Mouse (Mus musculus) midbrain, postnatal 0 days (tissue): ENCODE results near the gene Olfr2. TPM values are rescaled to one million over a fixed set of nuclear protein-coding genes. Genes with fewer than 3 reads are reported as not detected.

Experiments
- ATAC-seq: fragments of 200-750 bp; cut with Nextera tagmentation; 2 replicates; pipeline ENCODE4 v1.8.0; 2017; ENCODE audit warnings: moderate number of reproducible peaks, mild to moderate bottlenecking, moderate TSS enrichment, moderate library complexity; ENCODE audit not compliant: low FRiP score
- DNase-seq: peaks from one replicate; pipeline ENCODE4 v3.0.0-alpha.2; 2015; ENCODE audit warnings: low spot score
- H3K27ac ChIP-seq: fragments of 300-500 bp; sonication (generic); 2 replicates; pipeline ENCODE4 v1.5.1; 2014; ENCODE audit warnings: low read depth, mild to moderate bottlenecking, low read length, mixed read lengths
- H3K27me3 ChIP-seq: fragments of 300-500 bp; sonication (generic); 2 replicates; pipeline ENCODE4 v1.6.1; 2014; ENCODE audit warnings: low read length, control low read depth, mixed read lengths; ENCODE audit not compliant: insufficient read depth
- H3K36me3 ChIP-seq: fragments of 300-500 bp; sonication (generic); 2 replicates; pipeline ENCODE4 v1.6.1; 2014; ENCODE audit warnings: low read length, control low read depth, mixed read lengths; ENCODE audit not compliant: insufficient read depth
- H3K4me1 ChIP-seq: fragments of 300-500 bp; sonication (generic); 2 replicates; pipeline ENCODE4 v1.6.1; 2014; ENCODE audit warnings: mild to moderate bottlenecking, control low read depth, antibody characterized with exemption, low read length, mixed read lengths; ENCODE audit not compliant: insufficient read depth
- H3K4me2 ChIP-seq: fragments of 300-500 bp; sonication (generic); 2 replicates; pipeline ENCODE4 v1.6.1; 2014; ENCODE audit warnings: low read depth, mild to moderate bottlenecking, low read length, mixed read lengths; ENCODE audit not compliant: poor library complexity, severe bottlenecking
- H3K4me3 ChIP-seq: fragments of 300-500 bp; sonication (generic); 2 replicates; pipeline ENCODE4 v1.5.1; 2014; ENCODE audit warnings: low read depth, mild to moderate bottlenecking, low read length, moderate library complexity
- H3K9ac ChIP-seq: fragments of 300-500 bp; sonication (generic); replicated peaks from 2 replicates; pipeline ENCODE4 v1.6.1; 2014; ENCODE audit warnings: mild to moderate bottlenecking, low read length, moderate library complexity, mixed read lengths; ENCODE audit not compliant: poor library complexity, severe bottlenecking
- H3K9me3 ChIP-seq: fragments of 300-500 bp; sonication (generic); 2 replicates; pipeline ENCODE4 v1.6.1; 2016; ENCODE audit warnings: low read length, control low read depth
- CTCF ChIP-seq: IDR thresholded peaks from 2 replicates; pipeline ENCODE4 v1.5.1; 2016; ENCODE audit warnings: antibody characterized with exemption, mild to moderate bottlenecking
- WGBS: fragments of 180-500 bp; shearing (Covaris S2); extraction: QIAGEN DNeasy Blood & Tissue Kit; methylation state at CpG from one replicate; pipeline ENCODE4 v1.1.7; 2014; 5-methylcytosine and 5-hydroxymethylcytosine counted together
- polyA plus RNA-seq: library from polyadenylated mRNA; unstranded; fragments of >200 nt; fragmentation: Nextera tagmentation; extraction: Ambion mirVana; gene quantifications from 2 replicates; pipeline ENCODE4 v1.2.1, GENCODE M21; 2015
- total RNA-seq: library from RNA; depleted of rRNA; stranded (reverse); fragments of >200 nt; gene quantifications from 2 replicates; pipeline ENCODE4 v1.2.3, GENCODE M21; 2014; rRNA removed

Olfr2 gene
- total RNA-seq (not detected in 2 replicates), polyA plus RNA-seq (not detected in 2 replicates)

- DNase-seq, result no peak
- Histone ChIP-seq H3K9ac (no peak within 1 kb of the TSS), H3K4me1 (no peaks in the 10 kb centered on the region), H3K9me3 (0 out of 2 replicates have a peak, but pooled peaks cover 5% of the 10 kb centered on the region), H3K36me3 (no peaks in the 10 kb centered on the region), H3K4me2 (no peak within 1 kb of the TSS), H3K27ac (no peak within 1 kb of the TSS), H3K4me3 (no peak within 1 kb of the TSS), H3K27me3 (no peaks in the 10 kb centered on the region)
- WGBS, result 55% methylated on average over 1 of the region's 1 CpGs
- ATAC-seq, result no peak
- no peak for TF ChIP-seq CTCF
Measured at GRCm38 (mm10) chr7:107005972-107006371, at the start of gene Olfr2. Gene Olfr2, minus strand, starts transcription at chr7:107006072.

- TF ChIP-seq CTCF, result no peak
- 33% methylated on average over 3 of the region's 3 CpGs for WGBS
- Histone ChIP-seq H3K27ac (no peak overlapping the region), H3K9ac (no peak overlapping the region), H3K27me3 (no peaks in the 10 kb centered on the region), H3K36me3 (no peaks in the 10 kb centered on the region), H3K4me2 (no peak overlapping the region), H3K9me3 (no peaks in the 10 kb centered on the region), H3K4me3 (no peak overlapping the region), H3K4me1 (no peaks in the 10 kb centered on the region)
- DNase-seq (peak; percentile 1), ATAC-seq (no peak)
Measured at GRCm38 (mm10) chr7:107047578-107047977, 41.7 kb upstream of the Olfr2 start.

- H3K4me3 ChIP-seq, result no peak overlapping the region
- no peaks in the 10 kb centered on the region for H3K4me1 ChIP-seq
- H3K36me3 ChIP-seq, result no peaks in the 10 kb centered on the region
- H3K27me3 ChIP-seq, result no peaks in the 10 kb centered on the region
- no peak overlapping the region for H3K27ac ChIP-seq
- TF ChIP-seq CTCF, result peak; percentile 83
- H3K9ac ChIP-seq, result no peak overlapping the region
- 5% methylated on average over 5 of the region's 5 CpGs for WGBS
- DNase-seq (peak; percentile 74), ATAC-seq (peak; percentile 78)
- H3K9me3 ChIP-seq, result no peaks in the 10 kb centered on the region
- no peak overlapping the region for H3K4me2 ChIP-seq
Measured at GRCm38 (mm10) chr7:107045833-107046232, 40.0 kb upstream of the Olfr2 start.

- H3K9me3 ChIP-seq, result no peaks in the 10 kb centered on the region
- no peaks in the 10 kb centered on the region for H3K4me1 ChIP-seq
- H3K36me3 ChIP-seq, result no peaks in the 10 kb centered on the region
- no peak overlapping the region for H3K4me3 ChIP-seq
- no peak for TF ChIP-seq CTCF
- no peak overlapping the region for H3K27ac ChIP-seq
- no peak overlapping the region for H3K9ac ChIP-seq
- no peak overlapping the region for H3K4me2 ChIP-seq
- WGBS, result 86% methylated on average over 1 of the region's 1 CpGs
- ATAC-seq, result no peak
- DNase-seq, result no peak
- H3K27me3 ChIP-seq, result no peaks in the 10 kb centered on the region
Measured at GRCm38 (mm10) chr7:107044407-107044806, 38.5 kb upstream of the Olfr2 start.

- DNase-seq, result no peak
- no peak for ATAC-seq
- no peak for TF ChIP-seq CTCF
- Histone ChIP-seq H3K4me2 (no peak overlapping the region), H3K9ac (no peak overlapping the region), H3K4me1 (no peaks in the 10 kb centered on the region), H3K4me3 (no peak overlapping the region), H3K9me3 (no peaks in the 10 kb centered on the region), H3K27ac (no peak overlapping the region), H3K27me3 (no peaks in the 10 kb centered on the region), H3K36me3 (no peaks in the 10 kb centered on the region)
- 92% methylated on average over 3 of the region's 3 CpGs for WGBS
Measured at GRCm38 (mm10) chr7:107043136-107043535, 37.3 kb upstream of the Olfr2 start.

- H3K36me3 ChIP-seq, result no peaks in the 10 kb centered on the region
- H3K27ac ChIP-seq, result no peak overlapping the region
- no peak overlapping the region for H3K4me3 ChIP-seq
- H3K4me2 ChIP-seq, result no peak overlapping the region
- no peak for TF ChIP-seq CTCF
- H3K9me3 ChIP-seq, result no peaks in the 10 kb centered on the region
- ATAC-seq (no peak), DNase-seq (no peak)
- no peaks in the 10 kb centered on the region for H3K27me3 ChIP-seq
- no peak overlapping the region for H3K9ac ChIP-seq
- WGBS, result 84% methylated on average over 2 of the region's 2 CpGs
- no peaks in the 10 kb centered on the region for H3K4me1 ChIP-seq
Measured at GRCm38 (mm10) chr7:107039934-107040563, 34.2 kb upstream of the Olfr2 start.
